Mouse (Mus musculus) intestine, embryonic 15.5 days (tissue): Measurements from ENCODE around the gene Dgke. TPM values are rescaled to one million over a fixed set of nuclear protein-coding genes. Genes with fewer than 3 reads are reported as not detected.
"Not testable (repeated sequence)": the region's sequence is repeated elsewhere in the genome, so short reads cannot be mapped to it uniquely, and the experiment has no call there.

ENCODE experiments used
- ATAC-seq: fragments of 200-750 bp; cut with Nextera tagmentation; 2 replicates; pipeline ENCODE4 v1.8.0; 2017; ENCODE audit warnings: moderate TSS enrichment, moderate library complexity
- H3K27ac ChIP-seq: fragments of 300-500 bp; sonication (generic); 2 replicates; pipeline ENCODE4 v1.5.1; 2015; ENCODE audit warnings: mild to moderate bottlenecking, inconsistent platforms
- H3K27me3 ChIP-seq: fragments of 300-500 bp; sonication (generic); replicated peaks from 2 replicates; pipeline ENCODE4 v1.6.1; 2015; ENCODE audit warnings: inconsistent platforms
- H3K36me3 ChIP-seq: fragments of 300-500 bp; sonication (generic); 2 replicates; pipeline ENCODE4 v1.6.1; 2015; ENCODE audit warnings: inconsistent platforms
- H3K4me1 ChIP-seq: fragments of 300-500 bp; sonication (generic); replicated peaks from 2 replicates; pipeline ENCODE4 v1.6.1; 2015; ENCODE audit warnings: inconsistent platforms
- H3K4me2 ChIP-seq: fragments of 300-500 bp; sonication (generic); replicated peaks from 2 replicates; pipeline ENCODE4 v1.6.1; 2015; ENCODE audit warnings: mild to moderate bottlenecking, inconsistent platforms
- H3K4me3 ChIP-seq: fragments of 300-500 bp; sonication (generic); replicated peaks from 2 replicates; pipeline ENCODE4 v1.5.1; 2015; ENCODE audit warnings: inconsistent platforms
- H3K9ac ChIP-seq: fragments of 300-500 bp; sonication (generic); 2 replicates; pipeline ENCODE4 v1.6.1; 2015; ENCODE audit warnings: inconsistent platforms
- H3K9me3 ChIP-seq: fragments of 300-500 bp; sonication (generic); 2 replicates; pipeline ENCODE4 v1.6.1; 2016; ENCODE audit warnings: inconsistent platforms
- WGBS: fragments of 180-500 bp; shearing (Covaris S2); methylation state at CpG from one replicate; pipeline ENCODE4 v1.1.7; 2015; 5-methylcytosine and 5-hydroxymethylcytosine counted together
- polyA plus RNA-seq: library from polyadenylated mRNA; unstranded; fragments of >200 nt; fragmentation: Nextera tagmentation; extraction: Ambion mirVana; gene quantifications from 2 replicates; pipeline ENCODE4 v1.2.1, GENCODE M21; 2015

The Dgke gene
- polyA plus RNA-seq, 1 experiment from 2014 or later = 3.2 TPM

- H3K27ac ChIP-seq = no peak overlapping the region
- peaks cover 13% of the 10 kb centered on the region for H3K36me3 ChIP-seq
Observed at GRCm38 (mm10) chr11:89006404-89006803, 60.2 kb downstream of the Dgke start.

GRCm38 (mm10) chr11:89005473-89005872 is 61.2 kb downstream of the Dgke start:
- H3K4me3 ChIP-seq = no peak overlapping the region
- no peak for ATAC-seq
- no peak overlapping the region for H3K9ac ChIP-seq
- H3K4me1 ChIP-seq = peaks cover 14% of the 10 kb centered on the region
- no peaks in the 10 kb centered on the region for H3K9me3 ChIP-seq
- no peak overlapping the region for H3K4me2 ChIP-seq
- WGBS = 71% methylated on average over 5 of the region's 5 CpGs
- H3K36me3 ChIP-seq = 0 out of 2 replicates have a peak, but pooled peaks cover 7% of the 10 kb centered on the region
- no peak overlapping the region for H3K27ac ChIP-seq
- no peaks in the 10 kb centered on the region for H3K27me3 ChIP-seq

More at GRCm38 (mm10) chr11:89006404-89006803, 60.2 kb downstream of the Dgke start:
- no peak for ATAC-seq
- Histone ChIP-seq H3K9ac (no peak overlapping the region), H3K9me3 (no peaks in the 10 kb centered on the region), H3K4me2 (no peak overlapping the region), H3K27me3 (no peaks in the 10 kb centered on the region), H3K4me3 (no peak overlapping the region), H3K4me1 (peaks cover 13% of the 10 kb centered on the region)

GRCm38 (mm10) chr11:89003726-89004125 is 62.9 kb downstream of the Dgke start:
- Histone ChIP-seq H3K4me1 (peaks cover 14% of the 10 kb centered on the region), H3K4me3 (no peak overlapping the region), H3K27ac (no peak overlapping the region), H3K27me3 (no peaks in the 10 kb centered on the region), H3K9me3 (no peaks in the 10 kb centered on the region), H3K36me3 (0 out of 2 replicates have a peak, but pooled peaks cover 7% of the 10 kb centered on the region), H3K4me2 (peak overlapping the region; percentile 44; the same call in 1 of the 2 replicates), H3K9ac (no peak overlapping the region)
- ATAC-seq = no peak
- WGBS = 71% methylated on average over 4 of the region's 4 CpGs

GRCm38 (mm10) chr11:89003078-89003477 is 63.6 kb downstream of the Dgke start:
- Histone ChIP-seq H3K4me2 (peak overlapping the region; percentile 44), H3K27ac (no peak overlapping the region), H3K36me3 (0 out of 2 replicates have a peak, but pooled peaks cover 7% of the 10 kb centered on the region), H3K9me3 (no peaks in the 10 kb centered on the region), H3K4me3 (peak overlapping the region; percentile 12; the same call in 1 of the 2 replicates), H3K9ac (no peak overlapping the region), H3K4me1 (peaks cover 14% of the 10 kb centered on the region), H3K27me3 (no peaks in the 10 kb centered on the region)
- no peak for ATAC-seq
- 34% methylated on average over 6 of the region's 6 CpGs for WGBS

GRCm38 (mm10) chr11:89002621-89003020 is 64.0 kb downstream of the Dgke start:
- 71% methylated on average over 5 of the region's 5 CpGs for WGBS
- Histone ChIP-seq H3K27ac (no peak overlapping the region), H3K27me3 (no peaks in the 10 kb centered on the region), H3K4me3 (peak overlapping the region; percentile 12; the same call in 1 of the 2 replicates), H3K4me2 (peak overlapping the region; percentile 44), H3K4me1 (peaks cover 14% of the 10 kb centered on the region), H3K9ac (no peak overlapping the region), H3K9me3 (no peaks in the 10 kb centered on the region), H3K36me3 (0 out of 2 replicates have a peak, but pooled peaks cover 7% of the 10 kb centered on the region)
- ATAC-seq = no peak

GRCm38 (mm10) chr11:89002068-89002467 is 64.6 kb downstream of the Dgke start:
- no peak overlapping the region for H3K27ac ChIP-seq
- no peaks in the 10 kb centered on the region for H3K9me3 ChIP-seq
- H3K36me3 ChIP-seq = 0 out of 2 replicates have a peak, but pooled peaks cover 3% of the 10 kb centered on the region
- ATAC-seq = no peak
- H3K9ac ChIP-seq = no peak overlapping the region
- H3K4me2 ChIP-seq = peak overlapping the region; percentile 44; the same call in 1 of the 2 replicates
- no peaks in the 10 kb centered on the region for H3K27me3 ChIP-seq
- WGBS = 77% methylated on average over 5 of the region's 5 CpGs
- H3K4me1 ChIP-seq = peaks cover 14% of the 10 kb centered on the region
- H3K4me3 ChIP-seq = no peak overlapping the region

- Histone ChIP-seq H3K9ac (no peak overlapping the region), H3K4me1 (peaks cover 14% of the 10 kb centered on the region), H3K4me2 (peak overlapping the region; percentile 76), H3K9me3 (no peaks in the 10 kb centered on the region), H3K36me3 (0 out of 2 replicates have a peak, but pooled peaks cover 2% of the 10 kb centered on the region), H3K27ac (no peak overlapping the region), H3K4me3 (peak overlapping the region; percentile 7; the same call in 1 of the 2 replicates), H3K27me3 (no peaks in the 10 kb centered on the region)
- 93% methylated on average over 7 of the region's 7 CpGs for WGBS
- ATAC-seq = no peak
Observed at GRCm38 (mm10) chr11:89001569-89001968, 65.1 kb downstream of the Dgke start.

GRCm38 (mm10) chr11:89000527-89000819 is 66.2 kb downstream of the Dgke start:
- Histone ChIP-seq H3K9me3 (no peaks in the 10 kb centered on the region), H3K36me3 (no peaks in the 10 kb centered on the region), H3K27ac (peak overlapping the region; percentile 76; the same call in 1 of the 2 replicates), H3K4me3 (peak overlapping the region; percentile 66), H3K27me3 (no peaks in the 10 kb centered on the region), H3K9ac (peak overlapping the region; percentile 78), H3K4me1 (peaks cover 22% of the 10 kb centered on the region), H3K4me2 (peak overlapping the region; percentile 76)
- no peak for ATAC-seq

GRCm38 (mm10) chr11:88999723-89000526 is 66.7 kb downstream of the Dgke start:
- Histone ChIP-seq H3K36me3 (no peaks in the 10 kb centered on the region), H3K27ac (peak overlapping the region; percentile 76), H3K27me3 (no peaks in the 10 kb centered on the region), H3K4me3 (peak overlapping the region; percentile 66), H3K4me2 (peak overlapping the region; percentile 76), H3K9me3 (no peaks in the 10 kb centered on the region), H3K9ac (peak overlapping the region; percentile 78), H3K4me1 (peaks cover 22% of the 10 kb centered on the region)
- ATAC-seq = peak; percentile 39
- WGBS = 18% methylated on average over 33 of the region's 33 CpGs

- WGBS = 1% methylated on average over 48 of the region's 48 CpGs
- Histone ChIP-seq H3K27me3 (no peaks in the 10 kb centered on the region), H3K4me1 (peaks cover 22% of the 10 kb centered on the region), H3K9ac (peak within 1 kb of the TSS; percentile 78), H3K4me3 (peak within 1 kb of the TSS; percentile 66), H3K36me3 (no peaks in the 10 kb centered on the region), H3K9me3 (no peaks in the 10 kb centered on the region), H3K27ac (peak within 1 kb of the TSS; percentile 76), H3K4me2 (peak within 1 kb of the TSS; percentile 76)
- ATAC-seq = peak; percentile 93
Observed at GRCm38 (mm10) chr11:88998974-88999722, 67.5 kb downstream of the Dgke start, which contains the start of gene Trim25. Trim25 (plus strand) TSS chr11:88999376.

- WGBS = 63% methylated on average over 1 of the region's 3 CpGs
- Histone ChIP-seq H3K4me2 (no peak overlapping the region), H3K27me3 (no peaks in the 10 kb centered on the region), H3K4me1 (peaks cover 22% of the 10 kb centered on the region), H3K36me3 (no peaks in the 10 kb centered on the region), H3K4me3 (no peak overlapping the region), H3K9me3 (no peaks in the 10 kb centered on the region), H3K27ac (no peak overlapping the region), H3K9ac (no peak overlapping the region)
- no peak for ATAC-seq
Observed at GRCm38 (mm10) chr11:88998406-88998805, 68.2 kb downstream of the Dgke start.

GRCm38 (mm10) chr11:88997343-88997742 is 69.3 kb downstream of the Dgke start:
- H3K36me3 ChIP-seq, H3K27me3 ChIP-seq, ATAC-seq, H3K27ac ChIP-seq, H3K4me2 ChIP-seq, H3K9me3 ChIP-seq, H3K4me3 ChIP-seq, H3K9ac ChIP-seq: not testable (repeated sequence)
- H3K4me1 ChIP-seq = peaks cover 15% of the 10 kb centered on the region
- WGBS = 88% methylated on average over 5 of the region's 5 CpGs
